Mouse (Mus musculus): ENCODE measurements around the gene Yeats4.
A peak's percentile ranks its signal among the peaks of the same experiment; 100 is the strongest.
"Not testable (repeated sequence)": the region's sequence is repeated elsewhere in the genome, so short reads cannot be mapped to it uniquely, and the experiment has no call there.

Gene Yeats4

GRCm38 (mm10) chr10:117224102-117224990 lies at the start of gene Yeats4:
TSS of gene Yeats4 (minus strand) at chr10:117224507.
- peak; percentile 96 for DNase-seq

DNA sequence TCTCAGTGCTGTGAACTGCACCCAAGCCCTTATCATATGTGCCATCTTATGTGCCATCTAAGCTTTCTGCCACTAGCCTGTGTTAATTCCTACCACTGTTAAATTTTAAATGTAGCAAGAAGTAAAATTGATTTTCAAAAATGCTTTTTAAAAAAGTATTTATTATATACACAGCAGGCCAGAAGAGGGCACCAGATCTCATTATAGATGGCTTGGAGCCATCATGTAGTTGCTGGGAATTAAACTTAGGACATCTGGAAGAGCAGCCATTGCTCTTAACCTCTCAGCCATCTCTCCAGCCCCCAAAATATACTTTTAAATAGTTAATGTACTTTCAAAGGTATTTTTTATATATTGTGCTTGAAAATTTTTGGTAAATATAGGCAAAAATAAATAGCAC lies 47.7 kb upstream of the Yeats4 start:
- peak; percentile 42 for DNase-seq

GRCm38 (mm10) chr10:117259870-117260269 lies 35.6 kb upstream of the Yeats4 start:
- no peak for DNase-seq

GRCm38 (mm10) chr10:117238603-117239002 lies 14.3 kb upstream of the Yeats4 start, which contains the start of gene 9530003J23Rik:
TSS of gene 9530003J23Rik (minus strand) at chr10:117238703.
- DNase-seq: no peak

- no peak for DNase-seq
Observed at GRCm38 (mm10) chr10:117235866-117236265, 11.6 kb upstream of the Yeats4 start.

DNA sequence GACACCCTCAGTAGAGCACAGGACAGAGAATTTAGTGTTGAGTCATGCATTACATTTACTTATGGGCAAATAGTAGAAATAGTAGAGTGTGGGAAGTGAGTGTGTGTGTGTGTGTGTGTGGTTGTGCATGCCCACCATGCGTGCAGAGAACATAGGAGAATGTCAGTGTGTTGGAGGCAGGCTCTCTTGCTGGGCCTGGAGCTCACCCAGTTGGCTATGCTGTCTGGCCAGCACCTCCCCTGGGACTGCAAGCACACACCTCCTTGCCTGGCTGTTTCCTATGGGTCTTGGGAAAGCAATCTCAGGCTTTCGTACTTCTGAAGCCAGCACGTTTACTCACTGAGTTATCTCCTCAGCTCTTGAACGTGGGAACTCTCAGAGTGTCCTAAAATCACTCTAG lies 10.5 kb upstream of the Yeats4 start:
- DNase-seq: no peak

DNA sequence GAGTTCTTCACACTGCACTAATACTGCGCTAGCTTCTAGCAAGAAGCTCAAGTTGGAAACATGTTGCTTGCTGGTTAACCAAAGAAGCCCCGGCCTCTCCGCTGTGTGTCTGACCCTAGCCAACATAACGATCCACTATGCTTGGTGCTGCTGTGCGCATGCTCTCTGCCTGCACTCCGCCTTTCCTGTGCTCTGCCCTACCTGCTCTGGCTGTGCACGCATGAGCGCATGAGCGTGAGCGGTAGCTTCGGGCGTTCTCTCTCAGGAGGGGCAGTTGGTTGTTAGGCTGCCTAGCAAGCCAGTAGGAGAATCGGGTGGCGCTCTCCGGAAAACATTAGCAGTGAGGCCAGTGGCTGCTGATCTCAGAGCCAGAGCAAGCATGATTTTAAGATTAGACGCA lies 5.5 kb upstream of the Yeats4 start:
- peak; percentile 22 for DNase-seq

DNA sequence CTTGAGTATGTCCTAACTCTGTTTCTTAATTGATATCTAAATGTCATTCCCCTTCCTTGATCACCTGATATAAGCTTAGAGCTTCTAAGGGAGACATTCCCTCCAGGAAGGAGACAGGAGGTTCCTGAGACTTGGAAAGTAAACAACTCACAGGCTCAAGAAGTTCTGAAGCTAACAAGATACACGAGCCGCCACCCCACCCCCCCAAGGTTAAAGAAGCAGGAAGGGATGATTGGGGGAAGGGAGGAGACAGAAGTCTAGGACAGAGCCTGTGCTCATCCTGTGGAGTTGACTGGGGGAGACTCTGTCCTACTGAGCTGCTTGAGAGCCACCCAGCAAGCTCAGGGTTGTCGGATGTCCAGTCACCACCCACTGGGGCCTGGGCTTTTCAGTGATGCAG lies 1.7 kb upstream of the Yeats4 start:
- DNase-seq: no peak

GRCm38 (mm10) chr10:117225094-117225493 lies 787 bp upstream of the Yeats4 start:
- DNase-seq: peak; percentile 28

GRCm38 (mm10) chr10:117223758-117224101 lies 577 bp downstream of the Yeats4 start:
- DNase-seq: no peak

DNA sequence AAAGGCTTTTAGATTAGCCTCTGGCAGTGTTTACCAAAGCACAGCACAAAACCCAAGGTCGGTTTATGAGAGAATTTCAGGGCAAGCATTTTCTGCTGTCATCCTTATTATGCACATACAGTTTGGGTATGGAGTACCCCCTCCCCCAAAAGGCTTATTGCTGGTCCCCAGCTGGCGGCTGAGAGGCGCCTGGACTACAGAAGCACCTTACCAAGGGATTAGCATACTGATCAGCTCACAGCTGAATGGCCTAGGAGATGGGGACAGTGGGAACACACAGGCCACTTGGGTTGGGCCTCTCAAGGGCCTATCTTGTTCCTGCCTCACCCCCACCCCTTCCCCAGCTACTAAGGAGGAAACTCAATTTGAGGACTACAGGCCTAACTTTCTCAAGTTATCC lies 1.5 kb downstream of the Yeats4 start:
- DNase-seq: no peak

GRCm38 (mm10) chr10:117218351-117218750 lies 6.0 kb downstream of the Yeats4 start:
- DNase-seq: no peak

DNA sequence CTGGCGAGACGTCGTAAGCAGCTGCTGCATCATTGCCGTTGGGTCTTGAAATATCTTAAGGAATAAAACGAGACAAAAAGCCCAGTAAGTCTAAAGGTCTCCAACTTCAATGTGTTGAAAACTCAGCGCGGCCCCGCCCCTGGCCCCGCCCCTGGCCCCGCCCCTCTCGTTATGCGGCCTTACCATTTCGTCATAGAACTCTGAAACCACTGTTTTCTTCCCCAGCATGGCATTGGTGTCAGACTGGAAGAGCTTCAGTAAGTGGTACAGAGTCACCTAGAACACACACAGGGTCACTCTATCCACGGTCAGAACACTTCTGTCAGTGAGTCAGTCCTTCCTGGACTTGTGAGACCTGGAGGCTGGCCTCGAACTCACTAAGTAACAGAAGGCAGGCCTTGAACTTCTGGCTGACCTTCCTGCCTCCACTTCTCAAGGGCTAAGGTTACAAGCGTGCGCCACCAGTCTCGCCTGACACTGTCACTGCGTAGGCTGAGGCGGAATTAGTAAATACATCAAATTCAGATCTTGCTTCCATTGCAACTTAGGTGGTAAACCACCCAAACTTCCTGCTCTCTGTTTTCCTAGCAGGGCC lies 7.0 kb downstream of the Yeats4 start:
- DNase-seq: no peak

DNA sequence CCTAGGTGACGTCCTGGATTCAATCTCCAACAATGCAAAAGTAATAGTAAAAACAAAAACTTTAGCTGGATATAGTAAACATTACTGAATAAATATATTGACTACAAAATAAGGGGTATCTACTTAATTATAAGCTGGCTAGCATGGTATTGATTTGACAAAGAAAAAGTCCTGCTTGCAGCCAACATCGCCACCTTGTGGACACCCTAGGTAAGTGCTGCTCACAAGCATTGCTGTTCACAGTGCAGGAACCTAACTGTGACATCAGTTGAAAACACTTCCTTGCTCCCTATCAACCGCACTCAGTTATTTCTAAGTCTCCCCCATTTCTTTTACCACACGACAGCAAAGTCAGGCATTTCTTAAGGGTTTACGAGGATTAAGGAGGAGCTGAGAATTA lies 7.5 kb downstream of the Yeats4 start:
- peak; percentile 52 for DNase-seq

DNA sequence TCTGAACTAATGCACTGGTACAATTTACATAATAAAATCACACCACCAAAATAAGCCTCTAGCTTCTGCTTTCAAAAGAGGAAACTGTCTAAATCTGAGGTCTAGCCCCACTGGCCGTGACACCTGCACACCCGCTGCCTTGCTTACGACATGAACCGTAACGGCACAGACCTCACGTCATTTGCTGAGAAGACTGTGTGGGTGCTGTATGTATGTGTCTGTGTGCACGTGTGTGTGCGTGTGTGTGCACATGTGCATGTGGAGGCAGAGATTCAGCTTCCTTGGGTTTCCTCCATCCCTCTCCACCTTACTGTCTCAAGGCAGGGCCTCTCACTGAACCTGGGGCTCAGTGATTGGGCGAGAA lies 8.2 kb downstream of the Yeats4 start:
- DNase-seq: no peak

DNA sequence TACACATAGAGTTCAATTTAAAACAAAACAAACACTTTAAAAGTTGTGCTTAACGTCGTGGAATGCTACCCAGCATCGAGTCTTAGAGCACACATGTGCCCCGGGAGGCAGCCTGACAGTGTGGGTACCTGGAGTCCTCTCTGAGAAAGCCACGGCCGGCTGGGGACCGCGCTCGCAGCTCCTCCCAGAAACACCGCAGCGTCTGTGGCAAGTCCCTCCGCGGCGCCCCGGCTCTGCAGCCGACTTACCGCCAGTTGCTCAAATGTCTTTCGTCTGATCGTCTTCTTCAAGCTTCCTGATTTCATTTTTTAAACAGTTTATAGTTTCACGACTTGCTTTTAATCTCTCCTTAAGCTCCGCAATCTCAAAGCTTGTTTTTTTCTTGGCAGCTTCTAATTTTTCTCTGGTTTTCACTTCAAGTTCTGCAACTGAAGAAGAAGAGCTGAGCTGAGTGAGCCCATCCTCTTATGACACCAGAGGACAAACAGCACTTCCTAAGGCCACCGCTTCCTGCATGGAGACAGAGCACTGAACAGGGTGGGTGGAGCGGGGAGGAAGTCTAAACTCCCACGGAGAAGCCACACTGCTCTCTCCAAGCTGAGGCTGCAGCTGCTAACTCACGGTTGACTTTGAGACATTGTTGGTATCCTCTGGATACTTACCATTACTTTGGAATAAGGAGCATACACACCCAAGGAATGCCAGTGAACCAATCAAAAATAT lies 8.7 kb downstream of the Yeats4 start:
- no peak for DNase-seq

GRCm38 (mm10) chr10:117211023-117211422 lies 13.3 kb downstream of the Yeats4 start:
- no peak for DNase-seq

GRCm38 (mm10) chr10:117209469-117209938 lies 14.8 kb downstream of the Yeats4 start:
- DNase-seq: peak; percentile 90

- not testable (repeated sequence) for DNase-seq
Observed at GRCm38 (mm10) chr10:117208787-117209186, 15.5 kb downstream of the Yeats4 start.

GRCm38 (mm10) chr10:117208221-117208620 lies 16.1 kb downstream of the Yeats4 start:
- no peak for DNase-seq

DNA sequence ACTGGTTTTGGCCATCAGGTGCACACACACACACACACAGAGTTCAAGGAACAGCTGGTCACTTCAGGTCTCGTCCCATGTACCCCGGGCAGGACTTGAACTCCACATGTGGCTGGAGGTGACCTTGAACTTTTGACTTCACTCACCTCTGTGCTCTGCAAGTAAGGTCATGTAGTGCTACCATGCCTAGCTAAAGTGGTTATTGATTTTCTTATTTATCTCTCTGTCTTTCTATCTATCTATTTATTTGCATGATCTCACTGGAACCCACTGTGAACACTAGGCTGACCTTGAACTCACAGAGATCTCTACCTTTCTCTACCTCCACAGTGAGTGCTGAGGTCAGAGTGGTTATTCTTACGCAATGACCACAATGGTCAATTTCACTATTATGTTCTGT lies 18.2 kb downstream of the Yeats4 start:
- DNase-seq: no peak

- peak; percentile 62 for DNase-seq
Observed at GRCm38 (mm10) chr10:117203558-117203981, 20.7 kb downstream of the Yeats4 start.

DNA sequence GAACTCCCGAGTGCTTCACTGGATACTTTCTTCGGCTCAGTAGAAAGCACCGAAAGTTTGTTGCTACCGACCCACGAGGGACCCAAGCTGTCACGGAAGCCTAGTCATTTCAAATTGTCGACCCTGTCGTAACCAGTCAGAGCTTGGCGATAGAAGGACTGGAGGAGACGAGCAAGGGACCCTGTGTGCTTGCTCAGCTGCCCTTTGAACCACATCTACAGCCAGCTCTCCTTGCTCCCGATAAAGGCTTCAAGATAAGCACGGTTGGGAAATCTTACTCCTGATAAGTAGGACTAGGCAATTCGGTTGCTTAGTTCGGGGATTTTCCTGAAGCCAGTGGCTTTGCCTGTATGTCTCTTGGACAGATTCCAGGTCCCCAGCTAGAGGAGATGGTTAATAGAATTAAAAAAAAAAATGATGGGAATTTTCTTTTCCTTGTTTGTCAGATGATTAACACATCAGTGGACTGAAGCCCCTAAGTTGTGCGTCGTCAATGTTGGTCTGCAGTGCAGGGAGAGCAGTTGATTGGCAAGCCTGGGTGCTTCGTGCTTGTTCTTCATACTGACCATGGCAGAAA lies 21.2 kb downstream of the Yeats4 start:
- no peak for DNase-seq
